Mouse (Mus musculus) ES-Bruce4 (cell line): ENCODE results near the gene Grhpr.

Source experiments
- CTCF ChIP-seq: IDR thresholded peaks from one replicate; pipeline ENCODE4 v1.8.1; 2011; ENCODE audit warnings: low read depth, low read length
- EP300 ChIP-seq: IDR thresholded peaks from 2 replicates; pipeline ENCODE4 v1.6.1; 2011; ENCODE audit warnings: low read depth, low read length; ENCODE audit not compliant: insufficient read depth
- POLR2A ChIP-seq: IDR thresholded peaks from one replicate; pipeline ENCODE4 v1.8.1; 2011; ENCODE audit warnings: low read length; ENCODE audit not compliant: insufficient read depth

- TF ChIP-seq CTCF (no peak), EP300 (no peak), POLR2A (no peak)
Observed at GRCm38 (mm10) chr4:44965175-44965574, 16.0 kb upstream of the Grhpr start.
